Mouse (Mus musculus): ENCODE results near the gene Gbf1. TPM values are rescaled to one million over a fixed set of nuclear protein-coding genes. Genes with fewer than 3 reads are reported as not detected.
"Not testable (repeated sequence)": the region's sequence is repeated elsewhere in the genome, so short reads cannot be mapped to it uniquely, and the experiment has no call there.

Gbf1 gene
- polyA plus RNA-seq, 1 experiment from 2014 or later = 30.8 TPM

GRCm38 (mm10) chr19:46217347-46217746 lies 65.0 kb downstream of the Gbf1 start:
- ATAC-seq (replicated peaks; ENCODE audit: low FRiP score); H3K9me3 ChIP-seq (ENCODE audit: control insufficient read depth, low read length); H3K36me3 ChIP-seq (ENCODE audit: control insufficient read depth, insufficient read depth, low read length); H3K4me2 ChIP-seq; H3K4me3 ChIP-seq (ENCODE audit: low read depth, low read length); H3K9ac ChIP-seq (ENCODE audit: low read depth, low read length); H3K4me1 ChIP-seq (replicated peaks; ENCODE audit: control insufficient read depth, insufficient read depth, low read length); H3K27ac ChIP-seq (ENCODE audit: low read depth, low read length); H3K27me3 ChIP-seq (replicated peaks; ENCODE audit: control insufficient read depth, insufficient read depth, low read length); DNase-seq (ENCODE audit: low spot score): not testable (repeated sequence)

- H3K4me2 ChIP-seq = no peak overlapping the region
- H3K27me3 ChIP-seq (replicated peaks; ENCODE audit: control insufficient read depth, insufficient read depth, low read length) = no peaks in the 10 kb centered on the region
- H3K4me1 ChIP-seq (replicated peaks; ENCODE audit: control insufficient read depth, insufficient read depth, low read length) = no peaks in the 10 kb centered on the region
- 86% methylated on average over 5 of the region's 5 CpGs for WGBS
- no peak overlapping the region for H3K9ac ChIP-seq (ENCODE audit: low read depth, low read length)
- H3K27ac ChIP-seq (ENCODE audit: low read depth, low read length) = no peak overlapping the region
- H3K4me3 ChIP-seq (ENCODE audit: low read depth, low read length) = no peak overlapping the region
- no peak for DNase-seq (ENCODE audit: low spot score)
- no peaks in the 10 kb centered on the region for H3K9me3 ChIP-seq (ENCODE audit: control insufficient read depth, low read length)
- H3K36me3 ChIP-seq (ENCODE audit: control insufficient read depth, insufficient read depth, low read length) = no peaks in the 10 kb centered on the region
- ATAC-seq (replicated peaks; ENCODE audit: low FRiP score) = no peak
Observed at GRCm38 (mm10) chr19:46220116-46220515, 67.8 kb downstream of the Gbf1 start.

- WGBS = 85% methylated on average over 4 of the region's 4 CpGs
Observed at GRCm38 (mm10) chr19:46223118-46223517, 70.8 kb downstream of the Gbf1 start.

GRCm38 (mm10) chr19:46224882-46225281 lies 72.6 kb downstream of the Gbf1 start:
- H3K9ac ChIP-seq (ENCODE audit: low read depth, low read length) = no peak overlapping the region
- ATAC-seq (replicated peaks; ENCODE audit: low FRiP score) = no peak
- 88% methylated on average over 2 of the region's 2 CpGs for WGBS
- H3K27me3 ChIP-seq (replicated peaks; ENCODE audit: control insufficient read depth, insufficient read depth, low read length) = no peaks in the 10 kb centered on the region
- no peak overlapping the region for H3K4me3 ChIP-seq (ENCODE audit: low read depth, low read length)
- no peaks in the 10 kb centered on the region for H3K9me3 ChIP-seq (ENCODE audit: control insufficient read depth, low read length)
- no peaks in the 10 kb centered on the region for H3K36me3 ChIP-seq (ENCODE audit: control insufficient read depth, insufficient read depth, low read length)
- no peak overlapping the region for H3K4me2 ChIP-seq
- no peak overlapping the region for H3K27ac ChIP-seq (ENCODE audit: low read depth, low read length)
- no peaks in the 10 kb centered on the region for H3K4me1 ChIP-seq (replicated peaks; ENCODE audit: control insufficient read depth, insufficient read depth, low read length)
- no peak for DNase-seq (ENCODE audit: low spot score)

More at GRCm38 (mm10) chr19:46223118-46223517, 70.8 kb downstream of the Gbf1 start:
- Histone ChIP-seq H3K4me2 (no peak overlapping the region), H3K4me3 (ENCODE audit: low read depth, low read length) (no peak overlapping the region), H3K9ac (ENCODE audit: low read depth, low read length) (no peak overlapping the region), H3K9me3 (ENCODE audit: control insufficient read depth, low read length) (no peaks in the 10 kb centered on the region), H3K27ac (ENCODE audit: low read depth, low read length) (no peak overlapping the region), H3K36me3 (ENCODE audit: control insufficient read depth, insufficient read depth, low read length) (no peaks in the 10 kb centered on the region), H3K27me3 (replicated peaks; ENCODE audit: control insufficient read depth, insufficient read depth, low read length) (no peaks in the 10 kb centered on the region), H3K4me1 (replicated peaks; ENCODE audit: control insufficient read depth, insufficient read depth, low read length) (no peaks in the 10 kb centered on the region)
- no peak for ATAC-seq (replicated peaks; ENCODE audit: low FRiP score)
- DNase-seq (ENCODE audit: low spot score) = no peak

- H3K4me1 ChIP-seq (replicated peaks; ENCODE audit: control insufficient read depth, insufficient read depth, low read length) = no peaks in the 10 kb centered on the region
- no peaks in the 10 kb centered on the region for H3K36me3 ChIP-seq (ENCODE audit: control insufficient read depth, insufficient read depth, low read length)
- DNase-seq (ENCODE audit: low spot score) (no peak), ATAC-seq (replicated peaks; ENCODE audit: low FRiP score) (no peak)
- H3K9me3 ChIP-seq (ENCODE audit: control insufficient read depth, low read length) = no peaks in the 10 kb centered on the region
- no peak overlapping the region for H3K27ac ChIP-seq (ENCODE audit: low read depth, low read length)
- H3K4me3 ChIP-seq (ENCODE audit: low read depth, low read length) = no peak overlapping the region
- WGBS = 82% methylated on average over 4 of the region's 4 CpGs
- no peak overlapping the region for H3K9ac ChIP-seq (ENCODE audit: low read depth, low read length)
- no peak overlapping the region for H3K4me2 ChIP-seq
- H3K27me3 ChIP-seq (replicated peaks; ENCODE audit: control insufficient read depth, insufficient read depth, low read length) = no peaks in the 10 kb centered on the region
Observed at GRCm38 (mm10) chr19:46225506-46225905, 73.2 kb downstream of the Gbf1 start.

GRCm38 (mm10) chr19:46226295-46226694 lies 74.0 kb downstream of the Gbf1 start:
- Histone ChIP-seq H3K9me3 (ENCODE audit: control insufficient read depth, low read length) (no peaks in the 10 kb centered on the region), H3K4me1 (replicated peaks; ENCODE audit: control insufficient read depth, insufficient read depth, low read length) (no peaks in the 10 kb centered on the region), H3K27me3 (replicated peaks; ENCODE audit: control insufficient read depth, insufficient read depth, low read length) (no peaks in the 10 kb centered on the region), H3K9ac (ENCODE audit: low read depth, low read length) (no peak overlapping the region), H3K4me2 (no peak overlapping the region), H3K36me3 (ENCODE audit: control insufficient read depth, insufficient read depth, low read length) (no peaks in the 10 kb centered on the region), H3K4me3 (ENCODE audit: low read depth, low read length) (no peak overlapping the region), H3K27ac (ENCODE audit: low read depth, low read length) (no peak overlapping the region)
- DNase-seq (ENCODE audit: low spot score) (no peak), ATAC-seq (replicated peaks; ENCODE audit: low FRiP score) (no peak)
- WGBS = 58% methylated on average over 3 of the region's 3 CpGs

- Histone ChIP-seq H3K4me1 (replicated peaks; ENCODE audit: control insufficient read depth, insufficient read depth, low read length) (no peaks in the 10 kb centered on the region), H3K9me3 (ENCODE audit: control insufficient read depth, low read length) (no peaks in the 10 kb centered on the region), H3K27ac (ENCODE audit: low read depth, low read length) (no peak overlapping the region), H3K9ac (ENCODE audit: low read depth, low read length) (no peak overlapping the region), H3K36me3 (ENCODE audit: control insufficient read depth, insufficient read depth, low read length) (no peaks in the 10 kb centered on the region), H3K4me2 (no peak overlapping the region), H3K27me3 (replicated peaks; ENCODE audit: control insufficient read depth, insufficient read depth, low read length) (no peaks in the 10 kb centered on the region), H3K4me3 (ENCODE audit: low read depth, low read length) (no peak overlapping the region)
- ATAC-seq (replicated peaks; ENCODE audit: low FRiP score) (no peak), DNase-seq (ENCODE audit: low spot score) (no peak)
- WGBS = 78% methylated on average over 3 of the region's 3 CpGs
Observed at GRCm38 (mm10) chr19:46227300-46227699, 75.0 kb downstream of the Gbf1 start.

- no peak overlapping the region for H3K9ac ChIP-seq (ENCODE audit: low read depth, low read length)
- H3K9me3 ChIP-seq (ENCODE audit: control insufficient read depth, low read length) = no peaks in the 10 kb centered on the region
- WGBS = 91% methylated on average over 2 of the region's 2 CpGs
- ATAC-seq (replicated peaks; ENCODE audit: low FRiP score) = no peak
- no peaks in the 10 kb centered on the region; the same call in 1 of the 2 replicates for H3K36me3 ChIP-seq (ENCODE audit: control insufficient read depth, insufficient read depth, low read length)
- H3K27me3 ChIP-seq (replicated peaks; ENCODE audit: control insufficient read depth, insufficient read depth, low read length) = no peaks in the 10 kb centered on the region
- no peak overlapping the region for H3K4me3 ChIP-seq (ENCODE audit: low read depth, low read length)
- no peak for DNase-seq (ENCODE audit: low spot score)
- H3K4me2 ChIP-seq = no peak overlapping the region
- H3K27ac ChIP-seq (ENCODE audit: low read depth, low read length) = no peak overlapping the region
- H3K4me1 ChIP-seq (replicated peaks; ENCODE audit: control insufficient read depth, insufficient read depth, low read length) = no peaks in the 10 kb centered on the region
Observed at GRCm38 (mm10) chr19:46234450-46234849, 82.1 kb downstream of the Gbf1 start.

- Histone ChIP-seq H3K36me3 (ENCODE audit: control insufficient read depth, insufficient read depth, low read length) (no peaks in the 10 kb centered on the region; the same call in 1 of the 2 replicates), H3K27me3 (replicated peaks; ENCODE audit: control insufficient read depth, insufficient read depth, low read length) (no peaks in the 10 kb centered on the region), H3K4me2 (no peak overlapping the region), H3K4me3 (ENCODE audit: low read depth, low read length) (no peak overlapping the region), H3K9me3 (ENCODE audit: control insufficient read depth, low read length) (no peaks in the 10 kb centered on the region), H3K9ac (ENCODE audit: low read depth, low read length) (no peak overlapping the region), H3K4me1 (replicated peaks; ENCODE audit: control insufficient read depth, insufficient read depth, low read length) (no peaks in the 10 kb centered on the region), H3K27ac (ENCODE audit: low read depth, low read length) (no peak overlapping the region)
- 67% methylated on average over 5 of the region's 5 CpGs for WGBS
- no peak for ATAC-seq (replicated peaks; ENCODE audit: low FRiP score)
- DNase-seq (ENCODE audit: low spot score) = no peak
Observed at GRCm38 (mm10) chr19:46236658-46237057, 84.3 kb downstream of the Gbf1 start.

All from liver, embryonic 11.5 days (tissue).